Mouse (Mus musculus) CD4-positive helper T cell, adult 2 months (primary cell): ENCODE measurements at regions not wholly inside any gene's neighbourhood (a gene's known extent, or its start where the extent isn't known, plus 50 kb on each side); places are given as distances from the start of the nearest gene placed in this dataset.

Experiments used
- DNase-seq: peaks from one replicate; pipeline ENCODE4 v3.0.0-alpha.2; 2012; ENCODE audit warnings: low read depth, missing footprints, low spot score

- DNase-seq, result no peak
Measured at GRCm38 (mm10) chr6:34246512-34246911, 69.6 kb upstream of the Slc35b4 start.

- DNase-seq, result no peak
Measured at GRCm38 (mm10) chr6:34243001-34243400, 66.1 kb upstream of the Slc35b4 start.

GRCm38 (mm10) chr6:34242486-34242885 is 65.6 kb upstream of the Slc35b4 start:
- DNase-seq, result no peak

GRCm38 (mm10) chr6:34235132-34235531 is 58.2 kb upstream of the Slc35b4 start:
- no peak for DNase-seq

GRCm38 (mm10) chr6:34234443-34235020 is 57.6 kb upstream of the Slc35b4 start:
- DNase-seq, result no peak

GRCm38 (mm10) chr6:34230768-34231381 is 54.0 kb upstream of the Slc35b4 start:
- peak; percentile 27 for DNase-seq

- DNase-seq, result no peak
Measured at GRCm38 (mm10) chr6:34227131-34227530, 50.2 kb upstream of the Slc35b4 start.
